Mouse (Mus musculus) intestine, postnatal 0 days (tissue): ENCODE data around the gene Cx3cl1. TPM values are rescaled to one million over a fixed set of nuclear protein-coding genes. Genes with fewer than 3 reads are reported as not detected.

Source experiments
- ATAC-seq: fragments of 200-750 bp; cut with Nextera tagmentation; 2 replicates; pipeline ENCODE4 v1.8.0; 2017; ENCODE audit warnings: mild to moderate bottlenecking, moderate TSS enrichment, moderate library complexity
- H3K27ac ChIP-seq: fragments of 300-500 bp; sonication (generic); 2 replicates; pipeline ENCODE4 v1.5.1; 2014; ENCODE audit warnings: mild to moderate bottlenecking, low read depth, low read length, moderate library complexity
- H3K27me3 ChIP-seq: fragments of 300-500 bp; sonication (generic); replicated peaks from 2 replicates; pipeline ENCODE4 v1.6.1; 2014; ENCODE audit warnings: low read length, mixed read lengths; ENCODE audit not compliant: control insufficient read depth, insufficient read depth
- H3K36me3 ChIP-seq: fragments of 300-500 bp; sonication (generic); 2 replicates; pipeline ENCODE4 v1.6.1; 2014; ENCODE audit warnings: mild to moderate bottlenecking, moderate library complexity; ENCODE audit not compliant: control insufficient read depth, insufficient read depth
- H3K4me1 ChIP-seq: fragments of 300-500 bp; sonication (generic); replicated peaks from 2 replicates; pipeline ENCODE4 v1.6.1; 2014; ENCODE audit warnings: antibody characterized with exemption, low read length, mixed read lengths; ENCODE audit not compliant: control insufficient read depth, insufficient read depth
- H3K4me2 ChIP-seq: fragments of 300-500 bp; sonication (generic); replicated peaks from 2 replicates; pipeline ENCODE4 v1.6.1; 2014; ENCODE audit warnings: low read depth, mild to moderate bottlenecking, moderate library complexity
- H3K4me3 ChIP-seq: fragments of 300-500 bp; sonication (generic); 2 replicates; pipeline ENCODE4 v1.5.1; 2014; ENCODE audit warnings: low read depth, low read length
- H3K9ac ChIP-seq: fragments of 300-500 bp; sonication (generic); 2 replicates; pipeline ENCODE4 v1.6.1; 2014; ENCODE audit warnings: mild to moderate bottlenecking, low read depth, low read length
- H3K9me3 ChIP-seq: fragments of 300-500 bp; sonication (generic); 2 replicates; pipeline ENCODE4 v1.6.1; 2016; ENCODE audit warnings: mixed run types; ENCODE audit not compliant: control insufficient read depth
- CTCF ChIP-seq: sonication (generic); IDR thresholded peaks from 2 replicates; pipeline ENCODE4 v1.5.1; 2016; ENCODE audit warnings: low read depth, mild to moderate bottlenecking, control low read depth, antibody characterized with exemption, moderate library complexity
- WGBS: fragments of 180-500 bp; shearing (Covaris S2); extraction: QIAGEN DNeasy Blood & Tissue Kit; methylation state at CpG from one replicate; pipeline ENCODE4 v1.1.7; 2014; 5-methylcytosine and 5-hydroxymethylcytosine counted together
- polyA plus RNA-seq: library from polyadenylated mRNA; unstranded; fragments of >200 nt; fragmentation: Nextera tagmentation; extraction: Ambion mirVana; gene quantifications from 2 replicates; pipeline ENCODE4 v1.2.1, GENCODE M21; 2015

Gene Cx3cl1
- polyA plus RNA-seq, 1 experiment from 2014 or later = 95.5 TPM

DNA sequence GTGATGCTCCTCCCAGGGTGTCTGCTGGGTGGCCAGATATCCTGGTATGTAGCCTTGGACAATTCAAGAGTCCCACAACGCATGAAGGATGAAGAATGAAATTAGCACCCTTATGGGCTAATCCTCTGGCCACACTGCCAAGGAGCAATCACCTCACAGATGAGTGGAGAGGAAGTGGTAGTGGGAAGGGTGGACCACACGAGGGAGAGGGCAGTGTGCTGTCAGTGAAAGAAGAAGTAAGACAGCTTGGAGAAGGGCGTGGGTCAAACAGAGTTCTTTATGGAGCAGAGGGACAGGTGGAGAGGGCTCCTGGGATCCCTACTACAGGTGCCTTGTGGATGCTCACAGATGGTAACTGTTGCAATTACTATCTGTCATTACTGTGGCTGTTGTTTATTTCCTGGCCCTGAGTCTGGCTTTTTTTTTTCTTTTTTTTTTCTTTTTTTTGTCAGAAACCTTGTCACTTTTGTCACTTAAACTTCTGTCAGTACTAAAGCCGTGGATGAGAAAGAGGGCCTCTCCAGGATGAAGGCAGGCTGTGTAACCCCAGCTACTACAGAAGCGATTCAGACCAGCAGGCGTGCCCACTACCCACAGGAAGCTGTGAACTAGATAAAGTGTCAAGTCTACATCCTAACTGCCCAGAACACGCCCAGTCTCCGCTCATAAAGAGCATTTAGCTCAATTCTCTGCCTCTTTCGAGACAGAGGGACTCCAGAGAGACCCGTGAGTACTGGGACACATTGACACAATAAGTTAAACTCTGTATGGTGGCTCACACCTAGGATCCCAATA lies 32.9 kb downstream of the Cx3cl1 start:
- no peak overlapping the region for H3K4me2 ChIP-seq
- ATAC-seq = no peak
- no peak overlapping the region for H3K9ac ChIP-seq
- TF ChIP-seq CTCF = no peak
- no peak overlapping the region for H3K4me3 ChIP-seq
- H3K9me3 ChIP-seq = no peaks in the 10 kb centered on the region
- no peaks in the 10 kb centered on the region for H3K27me3 ChIP-seq
- no peaks in the 10 kb centered on the region for H3K36me3 ChIP-seq
- no peaks in the 10 kb centered on the region for H3K4me1 ChIP-seq
- WGBS = 58% methylated on average over 10 of the region's 10 CpGs
- no peak overlapping the region for H3K27ac ChIP-seq

DNA sequence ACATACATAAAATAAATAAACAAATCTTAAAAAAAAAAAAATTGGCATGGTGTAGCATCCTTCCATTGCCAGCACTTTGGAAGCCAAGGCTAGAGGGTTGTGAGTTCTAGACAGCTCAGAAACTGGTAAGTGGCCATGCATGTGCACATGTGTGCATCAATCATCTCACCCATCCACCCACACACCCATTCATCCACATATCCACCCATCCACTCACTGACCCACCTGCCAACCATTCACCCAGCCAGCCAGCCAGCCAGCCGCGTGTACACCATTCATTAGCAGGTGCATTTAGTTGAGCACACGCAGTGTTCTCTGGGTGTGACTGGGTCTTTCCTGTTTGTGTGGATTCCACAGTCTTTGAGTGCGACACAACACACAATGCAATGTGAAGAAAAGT lies 34.0 kb downstream of the Cx3cl1 start:
- Histone ChIP-seq H3K4me2 (no peak overlapping the region), H3K4me1 (no peaks in the 10 kb centered on the region), H3K27me3 (no peaks in the 10 kb centered on the region), H3K27ac (no peak overlapping the region), H3K9ac (no peak overlapping the region), H3K36me3 (no peaks in the 10 kb centered on the region), H3K9me3 (no peaks in the 10 kb centered on the region), H3K4me3 (no peak overlapping the region)
- 78% methylated on average over 4 of the region's 4 CpGs for WGBS
- no peak for TF ChIP-seq CTCF
- ATAC-seq = no peak

DNA sequence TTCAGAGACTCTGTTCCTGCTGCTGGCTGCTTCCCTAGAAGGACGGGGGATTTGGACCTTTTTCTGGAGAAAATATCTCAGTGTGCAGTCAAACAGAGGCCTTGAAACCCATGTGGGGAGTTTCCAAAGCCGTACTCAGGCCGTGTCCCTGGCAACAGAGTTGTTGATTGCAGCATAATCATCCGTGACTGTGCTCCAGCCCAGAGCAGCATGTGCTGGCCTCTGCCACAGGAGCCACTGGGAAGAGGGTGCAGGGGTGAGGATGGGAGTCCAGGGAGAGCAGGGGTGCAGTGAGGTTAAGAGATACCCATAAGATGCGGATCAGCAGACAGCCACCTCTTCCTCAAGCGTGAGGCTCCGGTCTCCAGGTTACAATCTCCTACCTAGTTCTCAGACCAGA lies 35.7 kb downstream of the Cx3cl1 start:
- H3K9ac ChIP-seq = no peak overlapping the region
- no peak for ATAC-seq
- no peak overlapping the region for H3K4me3 ChIP-seq
- no peaks in the 10 kb centered on the region for H3K36me3 ChIP-seq
- H3K27ac ChIP-seq = no peak overlapping the region
- TF ChIP-seq CTCF = no peak
- H3K4me2 ChIP-seq = no peak overlapping the region
- no peaks in the 10 kb centered on the region for H3K9me3 ChIP-seq
- H3K4me1 ChIP-seq = no peaks in the 10 kb centered on the region
- H3K27me3 ChIP-seq = no peaks in the 10 kb centered on the region
- 56% methylated on average over 7 of the region's 7 CpGs for WGBS

GRCm38 (mm10) chr8:94808372-94808771 lies 36.6 kb downstream of the Cx3cl1 start:
- Histone ChIP-seq H3K9me3 (no peaks in the 10 kb centered on the region), H3K4me2 (no peak overlapping the region), H3K27ac (no peak overlapping the region), H3K4me1 (no peaks in the 10 kb centered on the region), H3K36me3 (no peaks in the 10 kb centered on the region), H3K9ac (no peak overlapping the region), H3K27me3 (no peaks in the 10 kb centered on the region), H3K4me3 (no peak overlapping the region)
- 82% methylated on average over 6 of the region's 6 CpGs for WGBS
- no peak for ATAC-seq
- TF ChIP-seq CTCF = no peak

- 37% methylated on average over 3 of the region's 3 CpGs for WGBS
- Histone ChIP-seq H3K9me3 (no peaks in the 10 kb centered on the region), H3K9ac (no peak within 1 kb of the TSS), H3K36me3 (no peaks in the 10 kb centered on the region), H3K27ac (no peak within 1 kb of the TSS), H3K4me1 (no peaks in the 10 kb centered on the region), H3K4me3 (no peak within 1 kb of the TSS), H3K27me3 (no peaks in the 10 kb centered on the region), H3K4me2 (no peak within 1 kb of the TSS)
- TF ChIP-seq CTCF = no peak
- no peak for ATAC-seq
Measured at GRCm38 (mm10) chr8:94810153-94810552, 38.3 kb downstream of the Cx3cl1 start, which contains the start of gene Ccl17. Gene Ccl17 (plus strand): TSS chr8:94810453.

DNA sequence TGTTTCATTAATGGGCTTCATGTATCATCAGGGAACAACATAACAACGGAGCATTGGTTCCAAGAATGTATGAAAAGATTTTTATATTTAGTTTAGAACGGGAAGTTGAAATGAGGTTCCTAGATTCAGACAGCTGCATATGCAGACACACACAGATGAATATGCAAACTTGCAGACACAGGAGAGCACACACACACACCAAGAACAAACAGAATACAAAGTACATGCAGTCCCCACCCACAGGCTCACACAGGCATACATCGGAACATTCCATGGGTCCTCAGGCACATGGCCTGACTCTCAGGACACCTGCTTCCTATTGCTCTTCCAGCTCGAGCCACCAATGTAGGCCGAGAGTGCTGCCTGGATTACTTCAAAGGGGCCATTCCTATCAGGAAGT lies 39.0 kb downstream of the Cx3cl1 start:
- Histone ChIP-seq H3K27ac (no peak overlapping the region), H3K27me3 (no peaks in the 10 kb centered on the region), H3K4me3 (no peak overlapping the region), H3K36me3 (no peaks in the 10 kb centered on the region), H3K4me2 (no peak overlapping the region), H3K4me1 (no peaks in the 10 kb centered on the region), H3K9me3 (no peaks in the 10 kb centered on the region), H3K9ac (no peak overlapping the region)
- TF ChIP-seq CTCF = no peak
- 64% methylated on average over 5 of the region's 5 CpGs for WGBS
- no peak for ATAC-seq

DNA sequence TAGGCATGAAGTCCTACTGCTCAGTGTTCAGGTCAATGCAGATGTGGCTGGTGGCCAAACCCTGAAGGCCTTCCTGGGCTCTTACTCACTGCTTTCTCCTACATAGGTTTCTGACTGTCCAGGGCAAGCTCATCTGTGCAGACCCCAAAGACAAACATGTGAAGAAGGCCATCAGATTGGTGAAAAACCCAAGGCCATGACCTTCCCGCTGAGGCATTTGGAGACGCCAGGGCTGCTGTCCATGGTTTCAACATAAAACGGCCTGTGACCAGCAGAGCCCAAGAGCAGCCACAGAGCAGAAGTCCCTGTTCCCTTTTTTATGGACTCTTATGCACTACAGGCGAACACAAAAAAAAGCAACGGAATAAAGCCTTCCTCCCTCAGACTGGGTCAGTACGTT lies 39.8 kb downstream of the Cx3cl1 start:
- Histone ChIP-seq H3K4me1 (no peaks in the 10 kb centered on the region), H3K4me3 (no peak overlapping the region), H3K27ac (no peak overlapping the region), H3K9me3 (no peaks in the 10 kb centered on the region), H3K36me3 (no peaks in the 10 kb centered on the region), H3K27me3 (no peaks in the 10 kb centered on the region), H3K9ac (no peak overlapping the region), H3K4me2 (no peak overlapping the region)
- TF ChIP-seq CTCF = no peak
- ATAC-seq = no peak
- 73% methylated on average over 6 of the region's 6 CpGs for WGBS
